ENCODE assay signal across 16 mouse cellular contexts in genomic region chr2:6229597-6230290, GRCm38 (mm10). TPM values are rescaled to one million over a fixed set of nuclear protein-coding genes. Genes with fewer than 3 reads are reported as not detected.
DNase-seq lines count a peak whose midpoint lies in the region; ATAC-seq lines count a peak whose summit lies in the region.
"Had no signal": no experiment of that assay in that cellular context is flagged by ENCODE, and none has a peak within 500 bp of the region (broad histone marks: within the 10 kb centered on the region; RNA-seq: fewer than 3 reads in every experiment).

No protein-coding gene starts in this region.

- ATAC-seq in frontal cortex, adult (ENCODE audit: low TSS enrichment): peak; percentile 47
- peak; percentile 90 for ATAC-seq in granulocyte monocyte progenitor cell, adult 5-6 weeks (replicated peaks; ENCODE audit: poor library complexity, severe bottlenecking)
- ATAC-seq: inflammation-experienced regulatory T-cells, adult 6 months; liver, embryonic 12.5 days; Patski had no signal

- DNase-seq in frontal cortex, postnatal 25 days (ENCODE audit: low spot score in 2 of 2): no peak
- DNase-seq in layer of hippocampus, adult 9-11 months: peak; percentile 28
- DNase-seq in layer of hippocampus, adult 11-12 months (ENCODE audit: low spot score): no peak
- peak; percentile 39 to 56 for DNase-seq in cerebellum, adult 18-20 months
- DNase-seq in urinary bladder, adult 2 months (ENCODE audit: low spot score): no peak
- DNase-seq in thymus, postnatal 4 days: no peak
- DNase-seq: heart, adult 11 months; kidney, adult 9 months; kidney, postnatal 4 days; retina, postnatal 1 day; thymus, postnatal 25 days had no signal

RNA-seq across cellular contexts. Expression of gene Echdc3, which starts 16.9 kb away (rescaled TPM):
- total RNA-seq in granulocyte monocyte progenitor cell, adult 5-6 weeks (2014; fragmentation: Nextera tagmentation): 2.4 and 4.1 TPM in 2 replicates
- total RNA-seq in granulocyte monocyte progenitor cell, adult 5-6 weeks (2017): 0.82 and 1.3 TPM in 2 replicates
- polyA plus RNA-seq in urinary bladder, adult 2 months (2012; rRNA removed): 12.0 and 12.8 TPM in 2 replicates
- polyA plus RNA-seq: inflammation-experienced regulatory T-cells, adult 6 months had no signal

Comparison
In these comparisons a context has a peak if more than half of its experiments do, and no peak if none do; other contexts are left out.
1. DNase-seq: peak in layer of hippocampus, adult 9-11 months (single experiment) and cerebellum, adult 18-20 months (2 of 2); none in frontal cortex, postnatal 25 days (0 of 2), layer of hippocampus, adult 11-12 months (single experiment), urinary bladder, adult 2 months (single experiment) and thymus, postnatal 4 days (single experiment).